Comparison of ENCODE assay signal across 13 mouse cellular contexts in the genomic region with DNA sequence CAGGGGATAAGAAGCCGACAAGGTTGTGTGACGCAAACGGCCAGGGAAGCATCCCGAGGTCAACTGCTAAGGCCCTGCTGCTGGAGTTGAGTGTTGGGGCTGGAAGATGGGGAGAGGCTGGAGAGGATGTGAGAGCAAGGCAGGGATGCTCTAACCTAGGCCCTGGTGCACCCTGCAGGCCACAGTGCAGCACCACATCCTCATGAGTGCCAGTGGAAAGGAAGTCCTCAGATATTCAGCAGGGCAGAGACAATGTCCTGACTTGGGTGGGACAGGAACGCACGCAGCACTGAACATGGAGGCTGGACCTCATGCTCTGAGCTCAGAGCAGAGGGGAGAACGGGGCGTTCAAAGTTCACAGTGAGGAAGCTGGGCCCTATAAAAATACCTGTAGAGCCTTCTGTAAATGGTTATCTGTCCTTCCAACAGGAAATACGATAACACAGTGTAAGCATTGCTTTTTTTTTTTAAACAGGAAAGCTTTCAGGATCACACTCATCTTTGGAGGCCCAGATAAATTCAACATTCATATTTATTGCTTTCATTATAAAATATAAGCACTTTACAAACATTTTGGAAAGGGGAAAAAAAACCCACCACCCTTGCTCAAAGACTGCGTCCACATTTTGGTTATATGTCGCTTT. TPM values are rescaled to one million over a fixed set of nuclear protein-coding genes. Genes with fewer than 3 reads are reported as not detected.
DNase-seq lines count a peak whose midpoint lies in the region; ATAC-seq and TF ChIP-seq lines count a peak whose summit lies in the region.
"Had no signal": no experiment of that assay in that cellular context is flagged by ENCODE, and none has a peak within 500 bp of the region (broad histone marks: within the 10 kb centered on the region; RNA-seq: fewer than 3 reads in every experiment).

No protein-coding gene starts in this region.

- no peaks in the 10 kb centered on the region for H3K79me2 ChIP-seq in liver, adult 2 months (ENCODE audit: control insufficient read depth, insufficient read depth, low read length)

- no peaks in the 10 kb centered on the region for H3K27me3 ChIP-seq in liver, adult 2 months (ENCODE audit: control insufficient read depth, insufficient read depth, low read length)
- H3K27me3 ChIP-seq: midbrain, embryonic 15.5 days had no signal

- peak; percentile 56 for TF ChIP-seq CTCF in liver, adult 2 months (IDR thresholded peaks at IDR 0.05; ENCODE audit: low read depth, low read length)

- no peak overlapping the region for H3K9ac ChIP-seq in liver, adult 2 months (ENCODE audit: low read depth, low read length)
- H3K9ac ChIP-seq: midbrain, embryonic 15.5 days had no signal

- no peaks in the 10 kb centered on the region for H3K4me1 ChIP-seq in liver, adult 2 months (ENCODE audit: control insufficient read depth, insufficient read depth, low read length)

- DNase-seq in frontal cortex, postnatal 25 days (ENCODE audit: low spot score in 2 of 2) = no peak
- DNase-seq in liver, adult 2 months (ENCODE audit: extremely low read depth, low read depth, low spot score) = no peak
- DNase-seq in liver = no peak
- no peak for DNase-seq in ovary, postnatal 36 days (ENCODE audit: low spot score)
- DNase-seq in cerebellum, adult 11 months = no peak
- DNase-seq: cerebellum, postnatal 36 days; gastrocnemius, postnatal 25 days; layer of hippocampus, adult 9-11 months; thymus, postnatal 14 days had no signal

- 65% methylated on average over 11 of the region's 11 CpGs for WGBS in liver, adult 2 months

- peaks cover 2% of the 10 kb centered on the region for H3K36me3 ChIP-seq in liver, adult 2 months (ENCODE audit: control insufficient read depth, insufficient read depth, low read length)

- no peak overlapping the region for H3K27ac ChIP-seq in liver, adult 2 months (replicated peaks; ENCODE audit: insufficient read depth, low read depth, low read length)
- H3K27ac ChIP-seq: midbrain, embryonic 15.5 days had no signal

- 0 out of 2 replicates have a peak, but pooled peaks have one; percentile 21 for ATAC-seq in frontal cortex, adult (ENCODE audit: low TSS enrichment)
- ATAC-seq in granulocyte monocyte progenitor cell, adult 5-6 weeks (replicated peaks; ENCODE audit: poor library complexity, severe bottlenecking) = peak; percentile 42
- ATAC-seq in megakaryocyte-erythroid progenitor cell, adult 5-6 weeks (replicated peaks; ENCODE audit: low FRiP score, low TSS enrichment, poor library complexity, severe bottlenecking) = peak; percentile 55; the same call in 1 of the 2 replicates
- ATAC-seq: midbrain, embryonic 15.5 days had no signal

- TF ChIP-seq POLR2A in liver, adult 2 months (IDR thresholded peaks at IDR 0.05; ENCODE audit: extremely low read depth, insufficient read depth, low read length) = no peak

- H3K4me3 ChIP-seq in liver, adult 2 months (ENCODE audit: insufficient read depth, low read depth, low read length) = no peak overlapping the region
- H3K4me3 ChIP-seq: midbrain, embryonic 15.5 days had no signal

RNA-seq across cellular contexts. Expression of a gene that starts 23.0 kb away (rescaled TPM):
- 24.2 and 25.6 TPM in 2 replicates for total RNA-seq in liver, adult 2 months (2014; rRNA removed)
- 5.9 and 6.9 TPM in 2 replicates for polyA plus RNA-seq in liver, adult 2 months (2012; rRNA removed)
- total RNA-seq in granulocyte monocyte progenitor cell, adult 5-6 weeks (2014; fragmentation: Nextera tagmentation) = 144 and 158 TPM in 2 replicates
- total RNA-seq in granulocyte monocyte progenitor cell, adult 5-6 weeks (2017) = 263 and 333 TPM in 2 replicates
- 58.6 and 105 TPM in 2 replicates for total RNA-seq in megakaryocyte-erythroid progenitor cell, adult 5-6 weeks (2014; fragmentation: Nextera tagmentation)
- total RNA-seq in megakaryocyte-erythroid progenitor cell, adult 5-6 weeks (2017) = 104 and 158 TPM in 2 replicates
